Mouse (Mus musculus): ENCODE results near the gene Myo9a.

DNA sequence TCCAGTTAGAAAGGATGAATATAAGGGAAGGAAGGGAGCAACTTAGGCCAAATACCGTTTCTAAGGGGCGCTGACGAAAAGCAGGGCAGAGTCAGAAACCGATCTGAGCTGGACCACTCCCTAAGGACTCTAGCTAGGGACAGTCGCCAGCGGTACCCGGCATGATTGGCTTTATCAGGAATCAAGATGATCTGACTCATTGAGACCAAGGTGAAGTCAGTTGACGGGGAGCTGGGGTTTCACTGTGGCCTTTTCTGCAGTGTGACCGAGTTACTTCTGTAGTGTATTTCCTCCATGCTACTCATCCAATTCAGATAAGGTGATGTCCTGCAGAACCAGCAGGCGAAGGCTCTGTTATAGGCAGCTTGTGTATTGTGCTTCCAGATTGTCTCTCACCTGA, 214.3 kb downstream of the Myo9a start:
- no peak for TF ChIP-seq HCFC1 (IDR thresholded peaks at IDR 0.05; ENCODE audit: borderline replicate concordance, insufficient read depth, low read length)
- no peak for TF ChIP-seq ZNF384 (IDR thresholded peaks at IDR 0.05; ENCODE audit: low read depth, low read length)
- TF ChIP-seq MAFK (IDR thresholded peaks at IDR 0.05; ENCODE audit: insufficient read depth, low read depth, low read length): no peak
- no peak for TF ChIP-seq ZC3H11A (IDR thresholded peaks at IDR 0.05; ENCODE audit: borderline replicate concordance, low read depth, low read length)
